Mouse (Mus musculus): ENCODE data around the gene Wdr47.
A peak's percentile ranks its signal among the peaks of the same experiment; 100 is the strongest.
"Not testable (repeated sequence)": the region's sequence is repeated elsewhere in the genome, so short reads cannot be mapped to it uniquely, and the experiment has no call there.

Gene Wdr47

GRCm38 (mm10) chr3:108590786-108591529, at the start of gene Wdr47:
Wdr47 (plus strand) TSS chr3:108591279.
- DNase-seq, result peak; percentile 96

GRCm38 (mm10) chr3:108542299-108542698, 48.8 kb upstream of the Wdr47 start:
- no peak for DNase-seq

DNA sequence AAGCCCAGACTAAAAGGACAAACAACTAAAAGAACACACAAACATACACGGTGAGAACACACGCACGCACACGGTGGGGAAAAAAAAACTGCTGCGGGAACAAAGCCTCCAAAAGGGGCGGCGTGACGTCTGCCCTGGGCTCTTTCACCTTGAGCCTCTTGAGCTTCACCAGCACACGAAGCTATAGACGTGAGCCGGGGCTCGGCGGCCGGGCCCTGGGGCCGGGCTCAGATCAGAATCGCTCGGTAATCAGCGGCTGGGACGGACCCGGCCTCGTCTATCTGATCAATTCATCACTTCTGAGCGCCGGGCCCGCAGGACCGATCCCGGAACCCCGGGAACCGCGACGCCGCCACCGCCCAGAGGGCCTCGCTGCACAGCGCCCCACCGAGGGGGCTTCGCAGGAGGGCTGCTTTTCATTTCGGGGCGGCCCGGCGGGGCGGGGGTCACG, 36.9 kb upstream of the Wdr47 start:
- DNase-seq, result no peak

DNA sequence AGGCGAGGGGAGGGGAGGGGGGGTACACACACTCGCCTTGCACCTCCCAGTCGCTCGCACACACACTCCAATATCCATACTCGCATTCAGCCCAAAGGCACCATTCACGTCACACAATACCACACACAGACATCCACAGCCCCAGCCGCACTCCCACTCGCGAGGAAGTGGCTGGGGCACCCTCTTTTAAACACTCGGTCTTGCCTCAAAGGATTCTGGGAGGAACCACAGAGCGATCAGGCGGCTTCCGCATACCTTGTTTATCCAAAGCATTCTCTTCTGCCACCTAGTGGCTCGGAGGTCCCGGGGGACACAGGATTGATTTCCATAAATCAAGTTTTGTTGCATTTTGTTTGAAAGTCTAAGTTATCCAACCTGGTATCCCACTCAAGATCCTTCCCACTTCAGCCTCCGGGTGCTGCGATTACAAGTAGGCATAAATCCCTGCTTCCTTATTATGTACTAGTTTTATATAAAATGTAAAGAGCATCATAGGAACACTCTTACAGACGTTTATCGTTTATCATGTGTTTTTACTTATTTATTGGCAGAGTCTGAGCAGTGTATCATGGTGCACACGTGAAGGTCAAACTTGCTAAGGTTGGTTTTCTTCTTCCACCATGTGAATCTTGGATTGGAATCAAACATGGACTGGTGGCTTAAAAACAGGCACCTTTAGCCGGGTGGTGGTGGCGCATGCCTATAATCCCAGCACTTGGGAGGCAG, 36.3 kb upstream of the Wdr47 start:
- peak; percentile 92 for DNase-seq

DNA sequence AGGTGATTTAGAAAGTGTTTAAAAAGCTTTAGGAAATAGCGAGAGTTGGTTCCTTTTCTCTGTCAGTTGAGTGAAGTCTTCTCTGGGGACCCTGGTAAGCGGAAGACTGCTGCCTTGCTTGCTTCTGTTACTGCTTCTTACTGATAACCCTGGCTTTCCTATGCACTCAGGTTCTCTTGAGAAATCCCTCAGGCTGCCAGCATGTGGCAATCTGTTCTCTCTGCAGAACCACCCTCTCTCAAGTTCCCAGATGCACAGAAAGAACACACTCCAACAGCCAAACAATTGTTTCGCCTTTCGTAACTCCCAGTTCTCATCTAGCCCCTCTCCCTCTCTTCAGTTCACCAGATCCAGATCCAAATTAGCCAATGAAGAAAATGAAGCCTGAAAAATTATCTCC, 33.2 kb upstream of the Wdr47 start:
- no peak for DNase-seq

DNA sequence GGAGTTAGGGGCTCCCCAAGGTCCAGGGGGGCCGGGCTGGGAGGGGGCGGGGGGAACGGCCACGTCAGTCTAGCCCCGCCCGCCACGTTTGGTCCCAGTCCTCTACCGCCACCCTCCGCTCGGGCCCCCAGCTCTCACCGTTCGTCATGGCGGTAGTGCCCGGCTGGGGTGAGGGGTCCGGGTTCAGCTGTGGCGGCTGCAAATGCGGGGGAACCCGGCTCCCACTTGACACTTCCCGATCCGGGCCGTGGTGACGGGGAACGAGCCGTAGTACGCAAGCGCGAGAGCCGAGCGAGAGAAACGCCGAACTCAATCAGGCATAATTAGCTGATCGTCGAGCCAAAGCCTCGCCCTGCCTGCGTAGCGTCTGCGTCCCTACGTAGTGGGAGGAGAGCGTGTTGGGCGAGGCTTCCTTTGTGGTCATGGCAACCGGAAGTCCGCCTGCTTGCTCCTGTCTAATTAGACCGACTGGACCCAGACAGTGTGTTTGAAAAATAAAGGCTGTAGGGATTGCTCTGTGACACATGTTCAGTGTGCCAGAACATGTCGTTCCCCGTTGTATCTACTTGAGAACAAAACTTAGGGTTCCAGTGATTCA, 28.8 kb upstream of the Wdr47 start, which contains the start of gene Tmem167b:
Gene Tmem167b, minus strand, starts transcription at position 334 of the 598 bp plus-strand sequence.
- DNase-seq, result peak; percentile 98

- DNase-seq, result no peak
Observed at GRCm38 (mm10) chr3:108562777-108563271, 28.3 kb upstream of the Wdr47 start.

GRCm38 (mm10) chr3:108563309-108563708, 27.8 kb upstream of the Wdr47 start:
- peak; percentile 88 for DNase-seq

DNA sequence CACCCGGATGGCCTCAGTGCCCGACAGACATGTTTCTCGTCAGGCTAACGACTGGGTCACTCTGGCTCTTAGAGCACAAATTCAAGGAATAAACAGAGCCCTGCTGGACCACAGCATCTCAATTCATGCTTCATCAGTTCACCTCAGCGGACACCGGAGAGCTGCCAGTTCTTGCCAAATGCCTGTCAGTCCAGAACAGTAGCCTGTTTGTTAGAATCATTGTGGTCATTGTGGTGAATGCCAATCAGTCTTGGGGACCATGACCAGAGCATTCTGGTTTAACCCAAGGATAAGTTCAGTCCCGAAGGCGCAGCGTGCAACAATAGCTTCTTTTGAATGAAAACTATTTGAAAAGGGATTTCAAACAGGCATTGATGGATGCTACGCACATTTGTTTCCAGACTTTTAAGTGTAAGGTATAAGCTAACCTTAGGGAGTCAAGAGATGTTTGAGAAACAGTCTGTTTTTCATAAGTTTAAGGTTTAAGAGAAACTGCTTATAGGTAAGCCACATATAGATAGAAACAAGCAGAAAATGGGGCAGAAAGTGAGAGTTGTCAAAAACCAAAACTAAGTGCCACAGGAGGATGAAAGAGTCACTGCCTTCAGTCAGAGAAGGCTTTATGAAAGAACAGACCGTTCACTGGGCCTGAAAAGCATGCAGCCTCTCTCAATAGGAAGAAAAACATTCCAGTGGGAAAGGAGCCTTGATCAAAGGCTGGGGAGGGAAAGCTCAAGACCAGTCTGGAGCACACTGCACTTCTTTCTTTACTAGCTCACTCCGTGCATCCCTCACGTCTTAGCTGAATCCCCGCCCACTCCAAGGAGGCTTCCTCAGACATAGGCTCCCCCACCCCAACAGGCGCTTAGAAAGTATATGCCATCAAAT, 22.8 kb upstream of the Wdr47 start:
- DNase-seq, result no peak

- DNase-seq, result not testable (repeated sequence)
Observed at GRCm38 (mm10) chr3:108569636-108570035, 21.4 kb upstream of the Wdr47 start.

- no peak for DNase-seq
Observed at GRCm38 (mm10) chr3:108570813-108571212, 20.3 kb upstream of the Wdr47 start.

- peak; percentile 98 for DNase-seq
Observed at GRCm38 (mm10) chr3:108571443-108572294, 19.4 kb upstream of the Wdr47 start, which contains the start of gene Taf13. Taf13 (plus strand) TSS chr3:108571698.

DNA sequence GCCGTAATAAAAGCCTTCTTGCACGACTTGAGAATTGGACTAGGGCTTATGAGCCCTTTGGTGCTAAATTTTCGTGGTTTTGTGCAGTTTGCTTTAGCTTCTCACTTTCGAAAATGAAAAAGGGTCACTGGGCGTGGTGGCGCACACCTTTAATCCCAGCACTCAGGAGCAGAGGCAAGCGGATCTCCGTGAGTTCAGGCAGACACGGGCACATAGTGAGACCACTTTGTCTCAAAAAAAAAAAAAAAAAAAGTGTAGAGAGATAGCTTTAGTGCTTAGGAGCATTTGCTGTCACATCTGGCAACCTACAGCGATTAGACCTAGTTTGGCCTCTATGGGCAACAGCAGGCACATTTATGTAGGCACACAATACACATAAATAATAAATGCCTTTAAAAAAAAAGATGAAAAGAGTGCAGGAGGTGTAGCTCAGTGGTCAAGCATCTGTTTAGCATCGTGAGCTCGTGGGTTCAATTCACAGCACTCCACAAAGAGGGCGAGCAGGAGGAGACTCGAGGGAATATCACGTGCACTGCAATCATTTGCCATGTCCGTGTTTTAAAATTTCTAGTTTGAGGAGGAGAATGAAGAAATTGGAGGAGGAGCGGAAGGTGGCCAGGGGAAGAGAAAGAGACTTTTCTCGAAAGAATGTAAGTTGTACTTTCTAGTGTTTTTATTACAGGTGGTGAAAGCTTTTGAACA, 18.6 kb upstream of the Wdr47 start:
- DNase-seq, result no peak

DNA sequence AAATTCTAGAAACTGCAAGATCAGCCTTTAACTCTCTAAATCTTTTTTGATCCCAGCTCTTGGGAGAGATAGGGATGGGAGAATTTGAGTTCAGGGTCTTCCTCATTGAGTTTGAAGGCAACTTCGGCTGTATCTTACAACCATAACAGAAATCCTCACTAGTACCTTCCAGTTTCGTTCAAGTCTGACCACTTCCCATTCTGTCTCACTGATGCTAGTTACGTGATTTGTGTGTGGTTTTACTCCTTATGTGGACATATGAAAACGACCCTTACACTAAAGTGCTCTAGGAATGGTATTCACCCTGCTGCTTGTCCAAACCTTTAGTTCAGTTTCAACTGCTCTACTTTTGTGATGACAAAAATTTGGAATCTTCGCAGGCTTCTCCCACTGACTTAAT, 17.1 kb upstream of the Wdr47 start:
- DNase-seq, result no peak

DNA sequence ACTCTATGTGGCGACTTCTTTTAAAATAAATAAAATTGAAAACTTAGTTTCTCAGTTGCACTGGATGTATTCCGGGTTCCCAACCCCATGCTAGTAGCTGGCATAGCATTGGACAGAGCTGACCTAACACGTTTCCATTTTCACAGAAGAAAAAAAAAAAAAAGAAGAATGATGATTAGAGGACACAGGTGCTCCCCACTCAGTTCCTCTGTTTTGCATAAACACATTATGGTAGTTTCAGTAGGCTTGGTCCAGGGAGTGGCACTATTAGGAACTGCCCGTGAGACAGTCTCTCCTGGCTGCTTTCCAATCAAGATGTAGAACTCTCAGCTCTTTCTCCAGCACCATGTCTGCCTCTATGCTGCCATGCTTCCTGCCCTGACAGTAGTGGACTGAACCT, 6.5 kb upstream of the Wdr47 start:
- no peak for DNase-seq

DNA sequence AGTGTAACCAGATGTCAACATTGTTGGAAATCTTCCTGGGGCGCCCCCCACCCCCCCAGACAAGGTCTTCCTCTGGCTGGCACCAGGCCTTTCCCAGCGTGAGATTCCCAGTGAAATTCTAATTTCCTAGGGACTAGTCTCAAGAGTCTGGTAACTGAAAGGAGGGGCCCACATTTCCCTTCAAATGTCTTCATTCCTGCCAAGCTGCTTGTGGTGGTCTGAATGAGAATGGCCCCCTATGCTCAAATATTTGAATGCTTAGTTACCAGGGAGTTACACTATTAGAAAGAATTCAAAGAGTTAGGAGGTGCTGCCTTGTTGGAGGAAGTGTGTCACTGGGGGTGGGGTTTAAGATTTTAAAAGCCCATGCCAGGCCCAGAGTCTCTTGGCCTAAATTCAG, 2.6 kb upstream of the Wdr47 start:
- no peak for DNase-seq

GRCm38 (mm10) chr3:108591530-108592522, 747 bp downstream of the Wdr47 start:
- no peak for DNase-seq

DNA sequence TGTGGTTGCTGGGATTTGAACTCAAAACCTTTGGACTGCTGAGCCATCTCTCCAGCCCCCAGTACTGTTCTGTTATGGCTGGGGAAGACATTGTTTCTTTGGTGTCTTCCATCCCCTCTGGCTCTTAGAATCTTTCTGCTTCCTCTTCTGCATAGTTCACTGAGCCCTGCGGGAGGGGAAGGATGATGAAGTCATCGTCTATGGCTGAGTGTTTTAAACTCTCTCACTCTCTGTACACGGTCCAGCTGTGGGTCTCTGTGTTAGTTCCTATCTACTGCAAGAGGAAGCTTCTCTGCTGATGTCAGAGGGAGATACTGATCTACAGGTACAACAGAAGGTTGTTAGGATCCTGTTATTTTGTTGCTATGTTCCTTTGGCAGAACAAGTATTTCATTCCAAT, 17.8 kb downstream of the Wdr47 start:
- no peak for DNase-seq

DNA sequence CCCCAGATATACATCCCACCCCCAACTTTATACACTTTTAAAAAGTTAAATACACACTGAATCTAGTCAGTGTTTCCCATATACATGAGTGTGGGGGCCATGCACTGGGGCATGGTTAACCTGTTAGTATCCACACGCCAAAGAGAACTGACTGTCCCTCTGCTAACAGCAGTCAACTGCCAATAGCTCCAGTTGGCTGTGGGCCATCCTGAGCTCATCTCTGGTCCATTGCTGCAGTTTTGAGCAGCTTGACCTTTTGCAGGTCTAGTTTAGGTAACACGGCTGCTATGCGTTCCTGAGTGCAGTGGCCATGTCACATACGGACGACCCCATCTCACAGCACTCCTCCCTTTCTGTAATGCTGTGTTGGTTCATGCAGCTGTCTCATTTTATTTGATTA, 43.7 kb downstream of the Wdr47 start:
- DNase-seq, result no peak

GRCm38 (mm10) chr3:108639412-108639811, 48.3 kb downstream of the Wdr47 start:
- DNase-seq, result no peak
